Mouse (Mus musculus) liver, embryonic 14.5 days (tissue): Measurements from ENCODE around the gene Pecr. TPM values are rescaled to one million over a fixed set of nuclear protein-coding genes. Genes with fewer than 3 reads are reported as not detected.
"Not testable (repeated sequence)": the region's sequence is repeated elsewhere in the genome, so short reads cannot be mapped to it uniquely, and the experiment has no call there.

Experiments
- ATAC-seq: fragments of 200-750 bp; cut with Nextera tagmentation; 2 replicates; pipeline ENCODE4 v1.8.0; 2017; ENCODE audit warnings: moderate number of reproducible peaks, mild to moderate bottlenecking, moderate library complexity; ENCODE audit not compliant: insufficient read depth
- DNase-seq, 3 experiments: peaks; one replicate each; pipeline ENCODE4 v3.0.0-alpha.2; 2012 to 2013; ENCODE audit warnings: low read depth in 3 of 3, low spot score in 3 of 3
- H3K27ac ChIP-seq: fragments of 300-500 bp; sonication (generic); 2 replicates; pipeline ENCODE4 v1.5.1; 2014; ENCODE audit warnings: moderate library complexity, mild to moderate bottlenecking, control low read depth, inconsistent platforms
- H3K27me3 ChIP-seq: fragments of 300-500 bp; sonication (generic); 2 replicates; pipeline ENCODE4 v1.6.1; 2014; ENCODE audit warnings: mild to moderate bottlenecking, low read length, moderate library complexity; ENCODE audit not compliant: control insufficient read depth, insufficient read depth
- H3K36me3 ChIP-seq: fragments of 300-500 bp; sonication (generic); replicated peaks from 2 replicates; pipeline ENCODE4 v1.6.1; 2014; ENCODE audit warnings: low read depth; ENCODE audit not compliant: control insufficient read depth, insufficient read depth
- H3K4me1 ChIP-seq, 2 experiments: fragments of 200-500 bp in 1 of 2; fragments of 300-500 bp in 1 of 2; sonication (generic) in 1 of 2; replicated peaks; 2 replicates each; pipeline ENCODE4 v1.6.1; 2012 to 2014; ENCODE audit warnings: antibody characterized with exemption in 1 of 2, inconsistent platforms in 1 of 2, low read length in 1 of 2; ENCODE audit not compliant: control insufficient read depth in 2 of 2, insufficient read depth in 2 of 2
- H3K4me2 ChIP-seq: fragments of 300-500 bp; sonication (generic); 2 replicates; pipeline ENCODE4 v1.6.1; 2014; ENCODE audit warnings: low read depth, mild to moderate bottlenecking, control low read depth, moderate library complexity
- H3K4me3 ChIP-seq, 2 experiments: fragments of 200-500 bp in 1 of 2; fragments of 300-500 bp in 1 of 2; sonication (generic) in 1 of 2; 2 replicates each; pipeline ENCODE4 v1.5.1; 2012 to 2014; ENCODE audit warnings: low read depth in 2 of 2, low read length in 2 of 2, mild to moderate bottlenecking in 2 of 2, control low read depth in 1 of 2, inconsistent platforms in 1 of 2, moderate library complexity in 1 of 2; ENCODE audit not compliant: insufficient read depth in 1 of 2
- H3K9ac ChIP-seq: fragments of 300-500 bp; sonication (generic); replicated peaks from 2 replicates; pipeline ENCODE4 v1.6.1; 2014; ENCODE audit warnings: mild to moderate bottlenecking, control low read depth, moderate library complexity
- H3K9me3 ChIP-seq: fragments of 300-500 bp; sonication (generic); 2 replicates; pipeline ENCODE4 v1.6.1; 2016; ENCODE audit warnings: low read length, mixed read lengths; ENCODE audit not compliant: control insufficient read depth
- CTCF ChIP-seq: IDR thresholded peaks from 2 replicates; pipeline ENCODE4 v1.5.1; 2016; ENCODE audit warnings: antibody characterized with exemption, low read depth, control low read depth
- EP300 ChIP-seq: IDR thresholded peaks from 2 replicates; pipeline ENCODE4 v1.6.1; 2016; ENCODE audit warnings: antibody characterized with exemption, low read depth
- WGBS: fragments of 180-500 bp; shearing (Covaris S2); extraction: QIAGEN DNeasy Blood & Tissue Kit; methylation state at CpG from one replicate; pipeline ENCODE4 v1.1.7; 2014; ENCODE audit not compliant: insufficient replicate concordance; 5-methylcytosine and 5-hydroxymethylcytosine counted together
- polyA plus RNA-seq, 2 experiments: library from polyadenylated mRNA; depleted of rRNA in 1 of 2; stranded (reverse) in 1 of 2; unstranded in 1 of 2; fragments of >200 nt; fragmentation: Nextera tagmentation in 1 of 2; extraction: Ambion mirVana in 1 of 2; gene quantifications; 2 replicates each; pipeline versions ENCODE4 v1.2.1 to v1.2.3; 2012 to 2014

Gene Pecr
- polyA plus RNA-seq, 2 experiments = 23.1 to 40.2 TPM

DNA sequence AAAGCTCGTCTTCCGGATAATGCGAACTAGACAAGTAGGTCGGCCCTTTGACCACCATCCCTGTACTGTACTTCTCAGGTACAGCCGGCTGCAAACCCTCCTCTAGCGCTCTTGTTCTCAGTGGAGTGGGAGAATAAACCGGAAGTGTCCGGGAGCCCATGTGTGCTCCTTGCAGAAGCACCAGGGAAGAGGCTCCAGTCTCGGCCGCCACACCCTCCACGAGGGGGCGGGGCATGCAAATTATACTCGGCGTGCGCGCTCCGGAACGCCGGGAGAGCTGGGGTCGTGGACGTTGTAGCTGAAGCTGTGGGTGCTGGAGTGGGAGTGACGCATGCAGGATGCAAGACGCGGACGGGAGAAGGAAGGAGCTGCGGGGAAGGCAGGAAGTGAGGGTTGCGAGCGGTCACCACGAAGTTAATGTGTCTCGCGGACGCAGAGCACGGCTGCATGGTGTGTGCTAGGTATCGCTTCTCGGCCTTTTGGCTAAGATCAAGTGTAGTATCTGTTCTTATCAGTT lies 29.5 kb downstream of the Pecr start:
- DNase-seq (peak; percentile 71 to 78 (median 74)), ATAC-seq (peak; percentile 76)
- Histone ChIP-seq H3K27me3 (no peaks in the 10 kb centered on the region), H3K27ac (peak overlapping the region; percentile 80), H3K4me1 (peaks cover 0 to 10% of the 10 kb centered on the region in 2 experiments; a peak in 2 of 4 replicates), H3K9me3 (no peaks in the 10 kb centered on the region), H3K4me3 (peak overlapping the region; percentile 48 to 66), H3K36me3 (no peaks in the 10 kb centered on the region), H3K9ac (peak overlapping the region; percentile 66), H3K4me2 (peak overlapping the region; percentile 65)
- peak; percentile 32; the same call in 1 of the 2 replicates for TF ChIP-seq CTCF
- TF ChIP-seq EP300 = no peak
- WGBS = under 1% methylated on average over 35 of the region's 35 CpGs

DNA sequence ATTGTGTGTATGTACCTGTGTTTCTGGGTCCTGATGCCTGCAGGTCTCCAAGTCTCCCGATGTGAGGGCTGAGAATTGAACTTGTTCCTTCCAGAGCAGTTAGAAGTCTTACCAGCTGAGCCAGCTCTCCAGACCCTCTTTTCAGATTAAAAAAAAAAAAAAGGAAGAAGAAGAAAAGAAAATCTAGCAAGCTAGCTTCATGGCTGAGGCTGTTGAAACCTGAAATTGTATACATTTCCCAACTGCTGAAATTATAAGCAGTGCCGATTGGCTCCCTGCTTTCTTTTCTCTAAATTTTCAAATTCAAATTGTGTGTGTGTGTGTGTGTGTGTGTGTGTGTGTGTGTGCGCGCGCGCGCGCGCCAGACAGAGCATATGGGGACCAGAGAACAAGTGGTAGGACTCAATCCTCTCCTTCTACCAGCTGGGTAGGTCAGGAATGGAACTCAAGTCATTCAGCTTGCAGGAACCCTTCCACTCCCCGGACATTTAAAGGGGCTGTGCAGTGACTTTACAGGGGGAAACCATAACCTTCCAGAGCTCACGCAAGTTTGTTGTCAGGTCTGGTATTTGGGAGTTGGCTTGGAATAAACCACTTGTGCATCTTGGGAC lies 30.1 kb downstream of the Pecr start:
- TF ChIP-seq EP300 (no peak), CTCF (no peak)
- H3K9ac ChIP-seq = peak overlapping the region; percentile 66
- H3K36me3 ChIP-seq = no peaks in the 10 kb centered on the region
- no peak overlapping the region for H3K27ac ChIP-seq
- peaks cover 0 to 10% of the 10 kb centered on the region in 2 experiments; a peak in 2 of 4 replicates for H3K4me1 ChIP-seq
- no peak for ATAC-seq
- H3K4me3 ChIP-seq = peak overlapping the region; percentile 48 to 66
- no peaks in the 10 kb centered on the region for H3K9me3 ChIP-seq
- 39% methylated on average over 11 of the region's 11 CpGs for WGBS
- no peaks in the 10 kb centered on the region for H3K27me3 ChIP-seq
- DNase-seq = no peak
- H3K4me2 ChIP-seq = peak overlapping the region; percentile 65

DNA sequence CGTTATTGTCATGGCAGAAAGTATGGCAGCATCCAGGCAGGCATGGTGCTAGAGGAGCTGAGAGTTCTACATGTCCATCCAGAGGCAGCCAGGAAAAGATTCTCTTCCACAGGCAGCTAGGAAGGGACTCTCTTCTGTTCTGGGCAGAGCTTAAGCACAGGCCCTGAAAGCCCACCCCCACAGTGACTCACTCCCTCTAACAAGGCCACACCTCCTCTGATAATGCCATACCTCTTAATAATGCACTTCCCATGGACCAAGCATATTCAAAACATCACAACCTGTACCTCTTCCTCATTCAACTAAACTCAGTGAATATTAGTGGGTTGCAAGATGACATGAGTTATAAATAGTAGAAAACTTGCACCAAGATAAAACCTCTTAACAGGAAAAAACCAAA lies 32.3 kb downstream of the Pecr start:
- H3K4me2 ChIP-seq = no peak overlapping the region
- ATAC-seq (no peak), DNase-seq (no peak)
- peaks cover 0 to 10% of the 10 kb centered on the region in 2 experiments; a peak in 2 of 4 replicates for H3K4me1 ChIP-seq
- H3K27ac ChIP-seq = no peak overlapping the region
- TF ChIP-seq CTCF (no peak), EP300 (no peak)
- H3K9me3 ChIP-seq = no peaks in the 10 kb centered on the region
- H3K27me3 ChIP-seq = no peaks in the 10 kb centered on the region
- H3K4me3 ChIP-seq = no peak overlapping the region
- WGBS = 81% methylated on average over 1 of the region's 1 CpGs
- no peak overlapping the region for H3K9ac ChIP-seq
- H3K36me3 ChIP-seq = no peaks in the 10 kb centered on the region

DNA sequence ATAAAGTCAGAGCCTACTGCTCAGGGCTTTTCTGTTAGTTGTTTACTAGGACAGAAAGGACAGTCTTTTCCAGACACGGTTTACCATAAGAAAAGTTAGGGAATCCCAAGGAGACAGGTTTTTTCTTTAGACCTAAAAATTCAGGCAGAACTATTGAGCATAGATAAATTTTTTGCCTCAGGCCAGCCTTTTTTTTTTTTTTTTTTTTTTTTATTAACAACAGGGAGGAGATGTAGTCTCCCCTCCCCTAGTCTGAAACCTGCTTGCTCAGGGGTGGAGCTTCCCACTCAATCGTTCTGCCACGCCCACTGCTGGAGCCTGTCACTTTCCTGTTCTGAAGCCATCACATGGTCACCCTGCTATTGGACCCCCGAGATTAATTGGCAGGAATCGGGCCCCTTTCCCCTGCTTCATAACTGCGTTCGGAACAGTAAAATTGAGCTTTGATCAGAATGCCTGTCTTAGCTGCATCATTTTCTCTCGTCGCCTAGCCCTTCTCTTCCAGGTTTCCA lies 35.8 kb downstream of the Pecr start:
- 47% methylated on average over 9 of the region's 9 CpGs for WGBS
- not testable (repeated sequence) for H3K27me3 ChIP-seq, H3K4me1 ChIP-seq, H3K36me3 ChIP-seq, H3K9me3 ChIP-seq, H3K4me2 ChIP-seq, H3K9ac ChIP-seq, DNase-seq, H3K4me3 ChIP-seq, ATAC-seq, H3K27ac ChIP-seq

DNA sequence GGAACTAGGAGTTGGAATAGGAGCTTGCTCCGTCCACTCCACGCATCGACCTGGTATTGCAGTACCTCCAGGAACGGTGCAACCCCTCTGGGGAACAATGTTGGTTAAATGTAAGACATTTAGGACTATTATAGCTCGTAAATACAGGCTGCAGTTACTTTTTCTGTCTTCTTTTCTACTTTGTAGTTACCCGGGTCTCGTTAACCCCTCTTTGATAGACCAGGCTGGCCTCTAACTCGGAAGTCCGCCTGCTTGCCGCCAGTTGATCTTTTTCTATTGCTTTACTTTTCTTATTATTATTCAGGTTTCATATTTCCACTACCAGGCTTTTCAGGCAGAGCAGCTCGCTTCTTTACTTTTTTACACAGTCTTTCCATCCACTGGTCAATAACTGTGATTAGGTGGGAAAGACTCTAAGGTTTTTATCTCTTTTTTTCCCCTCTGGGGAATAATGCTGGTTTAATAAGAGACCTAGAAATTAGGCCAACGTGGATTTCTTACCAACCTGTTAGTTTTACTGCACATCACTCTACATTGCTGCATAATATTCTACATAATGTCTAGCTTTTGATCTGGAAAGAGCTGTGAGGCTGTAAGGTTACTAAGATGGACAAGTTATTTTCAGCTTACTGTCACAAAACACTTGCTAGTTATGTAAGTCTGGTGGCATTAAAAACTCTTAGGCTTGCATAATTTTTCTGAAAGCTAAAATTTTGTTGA lies 39.6 kb downstream of the Pecr start:
- DNase-seq (peak; percentile 72 to 73 (median 72)), ATAC-seq (peak; percentile 88)
- Histone ChIP-seq H3K9ac (peak overlapping the region; percentile 46), H3K4me1 (peaks cover 0 to 4% of the 10 kb centered on the region in 2 experiments; a peak in 1 of 4 replicates), H3K4me2 (peak overlapping the region; percentile 72), H3K4me3 (no peak overlapping the region), H3K36me3 (no peaks in the 10 kb centered on the region), H3K27ac (peak overlapping the region; percentile 68), H3K27me3 (no peaks in the 10 kb centered on the region), H3K9me3 (no peaks in the 10 kb centered on the region)
- no peak for TF ChIP-seq CTCF
- TF ChIP-seq EP300 = no peak
- under 1% methylated on average over 12 of the region's 12 CpGs for whole genome bisulfite sequencing
